Mouse (Mus musculus): ENCODE data around the gene Rnf144b. TPM values are rescaled to one million over a fixed set of nuclear protein-coding genes. Genes with fewer than 3 reads are reported as not detected.

Gene Rnf144b
- polyA plus RNA-seq, 1 experiment, result 2.4 TPM

GRCm38 (mm10) chr13:47187836-47188235 lies 65.4 kb downstream of the Rnf144b start:
- no peaks in the 10 kb centered on the region for H3K27me3 ChIP-seq (ENCODE audit: control insufficient read depth, insufficient read depth, low read length)
- H3K27ac ChIP-seq (ENCODE audit: insufficient read depth, low read depth, low read length), result no peak overlapping the region
- H3K4me3 ChIP-seq (ENCODE audit: low read depth, low read length), result no peak overlapping the region
- 80% methylated on average over 4 of the region's 4 CpGs for WGBS
- no peaks in the 10 kb centered on the region for H3K36me3 ChIP-seq (ENCODE audit: control insufficient read depth, insufficient read depth, low read length)
- no peak for TF ChIP-seq POLR2A (IDR thresholded peaks at IDR 0.05; ENCODE audit: low read depth, low read length)
- TF ChIP-seq CTCF (IDR thresholded peaks at IDR 0.05; ENCODE audit: extremely low read depth, insufficient read length, insufficient replicate concordance, low read depth, low read length), result no peak
- H3K4me1 ChIP-seq (ENCODE audit: control insufficient read depth, insufficient read depth, insufficient read length, low read length), result peaks cover 2% of the 10 kb centered on the region; the same call in 1 of the 2 replicates

GRCm38 (mm10) chr13:47189971-47190370 lies 67.5 kb downstream of the Rnf144b start:
- Histone ChIP-seq H3K36me3 (ENCODE audit: control insufficient read depth, insufficient read depth, low read length) (no peaks in the 10 kb centered on the region), H3K4me1 (ENCODE audit: control insufficient read depth, insufficient read depth, insufficient read length, low read length) (peaks cover 9% of the 10 kb centered on the region), H3K27ac (ENCODE audit: insufficient read depth, low read depth, low read length) (no peak overlapping the region), H3K4me3 (ENCODE audit: low read depth, low read length) (no peak overlapping the region), H3K27me3 (ENCODE audit: control insufficient read depth, insufficient read depth, low read length) (no peaks in the 10 kb centered on the region)
- 77% methylated on average over 7 of the region's 7 CpGs for WGBS
- no peak for TF ChIP-seq CTCF (IDR thresholded peaks at IDR 0.05; ENCODE audit: extremely low read depth, insufficient read length, insufficient replicate concordance, low read depth, low read length)
- TF ChIP-seq POLR2A (IDR thresholded peaks at IDR 0.05; ENCODE audit: low read depth, low read length), result no peak

- no peak overlapping the region for H3K4me3 ChIP-seq (ENCODE audit: low read depth, low read length)
- H3K27ac ChIP-seq (ENCODE audit: insufficient read depth, low read depth, low read length), result no peak overlapping the region
- H3K4me1 ChIP-seq (ENCODE audit: control insufficient read depth, insufficient read depth, insufficient read length, low read length), result peaks cover 9% of the 10 kb centered on the region
- 18% methylated on average over 2 of the region's 2 CpGs for WGBS
- no peaks in the 10 kb centered on the region for H3K27me3 ChIP-seq (ENCODE audit: control insufficient read depth, insufficient read depth, low read length)
- TF ChIP-seq CTCF (IDR thresholded peaks at IDR 0.05; ENCODE audit: extremely low read depth, insufficient read length, insufficient replicate concordance, low read depth, low read length) (no peak), POLR2A (IDR thresholded peaks at IDR 0.05; ENCODE audit: low read depth, low read length) (no peak)
- no peaks in the 10 kb centered on the region for H3K36me3 ChIP-seq (ENCODE audit: control insufficient read depth, insufficient read depth, low read length)
Measured at GRCm38 (mm10) chr13:47192200-47192599, 69.7 kb downstream of the Rnf144b start.

GRCm38 (mm10) chr13:47192771-47193170 lies 70.3 kb downstream of the Rnf144b start:
- H3K4me3 ChIP-seq (ENCODE audit: low read depth, low read length), result no peak overlapping the region
- H3K36me3 ChIP-seq (ENCODE audit: control insufficient read depth, insufficient read depth, low read length), result no peaks in the 10 kb centered on the region
- no peaks in the 10 kb centered on the region for H3K27me3 ChIP-seq (ENCODE audit: control insufficient read depth, insufficient read depth, low read length)
- H3K27ac ChIP-seq (ENCODE audit: insufficient read depth, low read depth, low read length), result peak overlapping the region; percentile 25; the same call in 1 of the 2 replicates
- peaks cover 9% of the 10 kb centered on the region for H3K4me1 ChIP-seq (ENCODE audit: control insufficient read depth, insufficient read depth, insufficient read length, low read length)
- TF ChIP-seq POLR2A (IDR thresholded peaks at IDR 0.05; ENCODE audit: low read depth, low read length), result no peak
- no peak for TF ChIP-seq CTCF (IDR thresholded peaks at IDR 0.05; ENCODE audit: extremely low read depth, insufficient read length, insufficient replicate concordance, low read depth, low read length)
- 58% methylated on average over 5 of the region's 5 CpGs for WGBS

- TF ChIP-seq POLR2A (IDR thresholded peaks at IDR 0.05; ENCODE audit: low read depth, low read length) (peak; percentile 52; the same call in 1 of the 2 replicates), CTCF (IDR thresholded peaks at IDR 0.05; ENCODE audit: extremely low read depth, insufficient read length, insufficient replicate concordance, low read depth, low read length) (no peak)
- WGBS, result 8% methylated on average over 32 of the region's 32 CpGs
- H3K27ac ChIP-seq (ENCODE audit: insufficient read depth, low read depth, low read length), result peak overlapping the region; percentile 85
- H3K4me1 ChIP-seq (ENCODE audit: control insufficient read depth, insufficient read depth, insufficient read length, low read length), result peaks cover 9% of the 10 kb centered on the region
- no peaks in the 10 kb centered on the region for H3K36me3 ChIP-seq (ENCODE audit: control insufficient read depth, insufficient read depth, low read length)
- peak overlapping the region; percentile 85 for H3K4me3 ChIP-seq (ENCODE audit: low read depth, low read length)
- no peaks in the 10 kb centered on the region for H3K27me3 ChIP-seq (ENCODE audit: control insufficient read depth, insufficient read depth, low read length)
Measured at GRCm38 (mm10) chr13:47193326-47194153, 71.1 kb downstream of the Rnf144b start.

- Histone ChIP-seq H3K36me3 (ENCODE audit: control insufficient read depth, insufficient read depth, low read length) (no peaks in the 10 kb centered on the region), H3K27me3 (ENCODE audit: control insufficient read depth, insufficient read depth, low read length) (no peaks in the 10 kb centered on the region), H3K27ac (ENCODE audit: insufficient read depth, low read depth, low read length) (peak overlapping the region; percentile 46), H3K4me3 (ENCODE audit: low read depth, low read length) (peak overlapping the region; percentile 65), H3K4me1 (ENCODE audit: control insufficient read depth, insufficient read depth, insufficient read length, low read length) (peaks cover 9% of the 10 kb centered on the region)
- WGBS, result 3% methylated on average over 11 of the region's 11 CpGs
- TF ChIP-seq CTCF (IDR thresholded peaks at IDR 0.05; ENCODE audit: extremely low read depth, insufficient read length, insufficient replicate concordance, low read depth, low read length), result no peak
- no peak for TF ChIP-seq POLR2A (IDR thresholded peaks at IDR 0.05; ENCODE audit: low read depth, low read length)
Measured at GRCm38 (mm10) chr13:47194695-47195094, 72.2 kb downstream of the Rnf144b start.

- TF ChIP-seq POLR2A (IDR thresholded peaks at IDR 0.05; ENCODE audit: low read depth, low read length), result no peak
- no peak for TF ChIP-seq CTCF (IDR thresholded peaks at IDR 0.05; ENCODE audit: extremely low read depth, insufficient read length, insufficient replicate concordance, low read depth, low read length)
- WGBS, result 35% methylated on average over 4 of the region's 4 CpGs
- Histone ChIP-seq H3K27me3 (ENCODE audit: control insufficient read depth, insufficient read depth, low read length) (no peaks in the 10 kb centered on the region), H3K4me3 (ENCODE audit: low read depth, low read length) (no peak overlapping the region), H3K36me3 (ENCODE audit: control insufficient read depth, insufficient read depth, low read length) (no peaks in the 10 kb centered on the region), H3K4me1 (ENCODE audit: control insufficient read depth, insufficient read depth, insufficient read length, low read length) (peaks cover 14% of the 10 kb centered on the region), H3K27ac (ENCODE audit: insufficient read depth, low read depth, low read length) (no peak overlapping the region)
Measured at GRCm38 (mm10) chr13:47195491-47195890, 73.0 kb downstream of the Rnf144b start.
